Mouse (Mus musculus): Measurements from ENCODE around the gene Sgip1. TPM values are rescaled to one million over a fixed set of nuclear protein-coding genes. Genes with fewer than 3 reads are reported as not detected.

Sgip1 gene
- total and polyA plus RNA-seq, 2 experiments from 2014 or later: 0.97 TPM; not detected in 1

- TF ChIP-seq EP300 (IDR thresholded peaks at IDR 0.05; ENCODE audit: low read depth): no peak
- TF ChIP-seq CTCF (IDR thresholded peaks at IDR 0.05; ENCODE audit: low read depth): no peak
- Histone ChIP-seq H3K9me3 (replicated peaks; ENCODE audit: control insufficient read depth, low read length) (peaks cover 8% of the 10 kb centered on the region; the same call in 1 of the 2 replicates), H3K36me3 (replicated peaks; ENCODE audit: control insufficient read depth, insufficient read depth, low read length) (no peaks in the 10 kb centered on the region), H3K27me3 (ENCODE audit: control insufficient read depth, insufficient read depth, low read length) (no peaks in the 10 kb centered on the region), H3K9ac (replicated peaks; ENCODE audit: low read depth, low read length) (no peak overlapping the region), H3K4me2 (ENCODE audit: low read depth, low read length) (no peak overlapping the region), H3K27ac (ENCODE audit: low read depth) (no peak overlapping the region), H3K4me1 (ENCODE audit: control insufficient read depth, insufficient read depth) (no peaks in the 10 kb centered on the region), H3K4me3 (ENCODE audit: low read depth, low read length) (no peak overlapping the region)
- ATAC-seq (ENCODE audit: insufficient read depth, low read depth): peak; percentile 30; the same call in 1 of the 2 replicates
- peak; percentile 19 for DNase-seq (ENCODE audit: low spot score)
- WGBS: 68% methylated on average over 5 of the region's 5 CpGs
These were observed 158.6 kb downstream of the Sgip1 start for GRCm38 (mm10) chr4:102899683-102900082.

DNA sequence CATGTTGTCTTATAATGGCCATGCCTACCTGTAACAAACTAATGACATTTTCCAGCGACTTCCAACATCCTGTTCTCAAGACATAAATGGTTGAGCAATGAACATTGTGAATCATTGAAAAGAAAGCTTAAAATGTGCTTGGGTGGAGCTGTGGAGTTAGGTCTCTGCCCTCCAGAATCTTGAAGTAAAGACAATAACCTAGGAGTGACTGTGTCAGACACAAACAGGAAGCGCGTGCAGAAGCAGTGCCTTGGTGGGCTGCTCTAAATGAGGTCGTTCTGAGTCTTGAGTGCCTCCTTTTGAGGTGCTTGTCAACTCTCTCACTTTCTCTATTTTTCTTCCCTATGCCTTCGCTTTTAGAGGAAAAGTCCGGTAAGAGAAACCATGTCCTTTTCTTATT, 159.1 kb downstream of the Sgip1 start:
- Histone ChIP-seq H3K4me1 (ENCODE audit: control insufficient read depth, insufficient read depth) (no peaks in the 10 kb centered on the region), H3K27ac (ENCODE audit: low read depth) (no peak overlapping the region), H3K4me2 (ENCODE audit: low read depth, low read length) (no peak overlapping the region), H3K9me3 (replicated peaks; ENCODE audit: control insufficient read depth, low read length) (peaks cover 8% of the 10 kb centered on the region; the same call in 1 of the 2 replicates), H3K9ac (replicated peaks; ENCODE audit: low read depth, low read length) (no peak overlapping the region), H3K36me3 (replicated peaks; ENCODE audit: control insufficient read depth, insufficient read depth, low read length) (no peaks in the 10 kb centered on the region), H3K27me3 (ENCODE audit: control insufficient read depth, insufficient read depth, low read length) (no peaks in the 10 kb centered on the region), H3K4me3 (ENCODE audit: low read depth, low read length) (no peak overlapping the region)
- TF ChIP-seq CTCF (IDR thresholded peaks at IDR 0.05; ENCODE audit: low read depth) (no peak), EP300 (IDR thresholded peaks at IDR 0.05; ENCODE audit: low read depth) (no peak)
- WGBS: 68% methylated on average over 6 of the region's 6 CpGs
- ATAC-seq (ENCODE audit: insufficient read depth, low read depth) (no peak), DNase-seq (ENCODE audit: low spot score) (no peak)

DNA sequence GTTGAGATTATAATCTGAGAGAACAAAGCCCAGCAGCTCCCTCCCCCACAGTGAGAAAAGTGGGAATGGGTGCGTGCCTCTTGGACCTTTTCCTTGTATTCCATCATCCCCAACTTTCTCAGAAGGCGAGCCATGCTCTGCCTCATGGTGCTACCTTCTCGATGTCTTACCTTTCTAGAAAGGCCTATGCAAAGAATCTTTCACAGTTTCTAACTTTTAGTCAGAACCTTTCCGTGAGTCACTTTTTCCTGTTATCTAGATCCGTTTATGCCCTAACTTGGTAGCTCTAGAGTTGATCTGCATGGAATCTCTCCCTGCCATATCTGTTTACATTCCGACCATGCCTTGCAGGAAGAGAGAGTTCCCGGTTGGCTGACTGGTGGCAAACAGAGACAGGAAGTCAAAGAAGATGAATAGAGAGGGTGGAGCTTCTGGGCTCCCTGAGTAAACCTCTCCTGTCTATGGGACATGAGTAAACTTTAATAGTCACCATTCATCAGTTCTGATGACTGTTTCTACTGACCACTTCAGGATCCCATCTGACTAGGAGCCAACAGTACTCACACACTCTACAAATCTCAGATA, 166.8 kb downstream of the Sgip1 start:
- ATAC-seq (ENCODE audit: insufficient read depth, low read depth): no peak
- WGBS: 54% methylated on average over 7 of the region's 7 CpGs
- no peak for DNase-seq (ENCODE audit: low spot score)

GRCm38 (mm10) chr4:102910191-102910590, 169.1 kb downstream of the Sgip1 start:
- Histone ChIP-seq H3K4me1 (ENCODE audit: control insufficient read depth, insufficient read depth) (no peaks in the 10 kb centered on the region), H3K9me3 (replicated peaks; ENCODE audit: control insufficient read depth, low read length) (no peaks in the 10 kb centered on the region), H3K36me3 (replicated peaks; ENCODE audit: control insufficient read depth, insufficient read depth, low read length) (no peaks in the 10 kb centered on the region), H3K27me3 (ENCODE audit: control insufficient read depth, insufficient read depth, low read length) (no peaks in the 10 kb centered on the region), H3K4me3 (ENCODE audit: low read depth, low read length) (no peak overlapping the region), H3K4me2 (ENCODE audit: low read depth, low read length) (no peak overlapping the region), H3K27ac (ENCODE audit: low read depth) (no peak overlapping the region), H3K9ac (replicated peaks; ENCODE audit: low read depth, low read length) (no peak overlapping the region)
- ATAC-seq (ENCODE audit: insufficient read depth, low read depth) (no peak), DNase-seq (ENCODE audit: low spot score) (no peak)
- WGBS: 85% methylated on average over 4 of the region's 4 CpGs
- TF ChIP-seq EP300 (IDR thresholded peaks at IDR 0.05; ENCODE audit: low read depth) (no peak), CTCF (IDR thresholded peaks at IDR 0.05; ENCODE audit: low read depth) (no peak)

More for the DNA sequence above, 166.8 kb downstream of the Sgip1 start:
- H3K27ac ChIP-seq (ENCODE audit: low read depth): no peak overlapping the region
- no peaks in the 10 kb centered on the region for H3K4me1 ChIP-seq (ENCODE audit: control insufficient read depth, insufficient read depth)
- H3K9me3 ChIP-seq (replicated peaks; ENCODE audit: control insufficient read depth, low read length): no peaks in the 10 kb centered on the region
- H3K4me3 ChIP-seq (ENCODE audit: low read depth, low read length): no peak overlapping the region
- no peak overlapping the region for H3K9ac ChIP-seq (replicated peaks; ENCODE audit: low read depth, low read length)
- no peak for TF ChIP-seq EP300 (IDR thresholded peaks at IDR 0.05; ENCODE audit: low read depth)
- TF ChIP-seq CTCF (IDR thresholded peaks at IDR 0.05; ENCODE audit: low read depth): no peak
- no peaks in the 10 kb centered on the region for H3K27me3 ChIP-seq (ENCODE audit: control insufficient read depth, insufficient read depth, low read length)
- no peak overlapping the region for H3K4me2 ChIP-seq (ENCODE audit: low read depth, low read length)
- no peaks in the 10 kb centered on the region for H3K36me3 ChIP-seq (replicated peaks; ENCODE audit: control insufficient read depth, insufficient read depth, low read length)

DNA sequence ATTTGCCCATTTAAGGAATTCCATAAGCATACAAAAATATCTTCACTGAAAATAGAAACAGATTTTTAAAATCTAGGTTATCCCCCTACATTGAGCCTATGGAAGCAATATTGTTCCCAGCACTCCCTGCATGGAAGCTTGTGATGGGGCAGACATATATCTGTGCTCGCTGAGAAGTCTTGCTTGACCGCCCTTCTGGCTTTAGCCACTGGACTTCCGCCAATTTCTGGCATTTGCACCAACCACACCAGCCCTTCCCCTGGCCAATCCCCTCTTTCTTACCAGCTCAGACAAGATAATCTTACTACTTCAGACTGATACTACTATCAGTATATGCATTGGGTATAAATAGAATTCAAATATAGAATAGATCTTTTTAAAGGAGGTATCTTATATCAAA, 172.1 kb downstream of the Sgip1 start:
- Histone ChIP-seq H3K9ac (replicated peaks; ENCODE audit: low read depth, low read length) (no peak overlapping the region), H3K4me3 (ENCODE audit: low read depth, low read length) (no peak overlapping the region), H3K4me2 (ENCODE audit: low read depth, low read length) (no peak overlapping the region), H3K27me3 (ENCODE audit: control insufficient read depth, insufficient read depth, low read length) (no peaks in the 10 kb centered on the region), H3K36me3 (replicated peaks; ENCODE audit: control insufficient read depth, insufficient read depth, low read length) (no peaks in the 10 kb centered on the region), H3K27ac (ENCODE audit: low read depth) (no peak overlapping the region), H3K9me3 (replicated peaks; ENCODE audit: control insufficient read depth, low read length) (no peaks in the 10 kb centered on the region), H3K4me1 (ENCODE audit: control insufficient read depth, insufficient read depth) (no peaks in the 10 kb centered on the region)
- no peak for DNase-seq (ENCODE audit: low spot score)
- ATAC-seq (ENCODE audit: insufficient read depth, low read depth): no peak
- WGBS: 64% methylated on average over 3 of the region's 3 CpGs
- TF ChIP-seq EP300 (IDR thresholded peaks at IDR 0.05; ENCODE audit: low read depth) (no peak), CTCF (IDR thresholded peaks at IDR 0.05; ENCODE audit: low read depth) (no peak)

All from heart, postnatal 0 days (tissue).